Mouse (Mus musculus): ENCODE data around the gene Bmp7.

DNA sequence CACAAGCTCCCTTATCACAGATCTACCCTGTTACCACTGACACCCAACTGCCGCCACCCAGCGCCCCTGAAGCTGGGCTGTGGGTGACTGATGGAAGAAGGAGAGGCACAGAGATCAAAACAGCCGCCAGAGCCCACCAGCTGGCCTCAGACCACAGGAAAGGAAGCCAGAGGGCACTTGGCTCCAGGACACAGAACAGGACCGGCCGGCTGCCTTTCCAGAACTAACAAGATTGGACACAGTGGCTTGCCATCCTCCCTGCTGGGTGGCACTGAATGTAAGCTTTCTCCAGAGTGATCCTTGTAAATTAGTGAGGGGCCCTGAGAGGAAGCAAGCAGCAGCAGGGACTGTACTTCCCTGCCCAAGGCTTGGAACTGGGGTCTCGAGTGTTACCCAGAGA, 30.7 kb downstream of the Bmp7 start:
- TF ChIP-seq CTCF (IDR thresholded peaks at IDR 0.05; ENCODE audit: low read depth, low read length): no peak
- no peak for TF ChIP-seq GATA1 (IDR thresholded peaks at IDR 0.05; ENCODE audit: borderline replicate concordance, low read length)

Data from G1E (cell line).